Mouse (Mus musculus): ENCODE measurements around the gene Rpa1.
"Not testable (repeated sequence)": the region's sequence is repeated elsewhere in the genome, so short reads cannot be mapped to it uniquely, and the experiment has no call there.

The Rpa1 gene

DNA sequence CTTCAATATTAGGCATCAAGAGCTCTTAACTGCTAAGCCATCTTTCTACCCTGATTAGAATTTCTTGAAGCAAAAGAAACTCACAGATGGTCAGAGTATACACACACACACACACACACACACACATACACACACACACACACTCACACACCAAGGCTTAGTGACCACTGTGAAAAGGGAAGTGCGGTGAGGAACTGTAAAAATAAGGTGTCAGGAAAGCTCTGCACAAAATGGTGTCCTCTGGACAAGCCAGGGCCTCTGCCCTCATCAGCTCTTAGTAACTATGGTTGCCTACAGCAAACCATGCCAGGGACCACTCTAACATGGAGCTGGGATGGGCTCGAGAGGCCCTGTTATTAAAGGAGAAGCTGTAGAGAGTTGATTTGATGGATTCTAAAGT, 23.7 kb downstream of the Rpa1 start:
- in situ Hi-C loops (cut with MboI, MseI), result no loop called here

DNA sequence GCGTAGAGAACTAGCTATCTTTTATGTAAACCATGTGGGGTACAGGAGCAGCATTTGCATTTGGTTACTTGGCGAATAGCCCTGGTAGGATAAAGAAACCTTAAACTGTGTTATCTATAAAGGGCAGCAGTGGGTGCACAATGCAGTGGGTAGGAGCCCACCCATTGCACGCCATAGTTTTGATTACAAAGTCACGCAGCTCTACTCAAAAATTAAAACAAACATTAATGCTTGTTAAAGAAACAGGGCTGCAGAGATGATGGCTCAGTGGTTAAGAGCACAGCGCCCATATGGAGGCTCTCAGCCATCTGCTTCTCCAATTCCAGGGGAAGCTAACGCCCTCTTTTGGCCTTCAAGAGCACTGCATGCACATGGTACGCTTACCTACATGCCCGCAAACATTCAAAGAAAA, 24.8 kb downstream of the Rpa1 start:
- in situ Hi-C loops (cut with MboI, MseI), result no loop called here

DNA sequence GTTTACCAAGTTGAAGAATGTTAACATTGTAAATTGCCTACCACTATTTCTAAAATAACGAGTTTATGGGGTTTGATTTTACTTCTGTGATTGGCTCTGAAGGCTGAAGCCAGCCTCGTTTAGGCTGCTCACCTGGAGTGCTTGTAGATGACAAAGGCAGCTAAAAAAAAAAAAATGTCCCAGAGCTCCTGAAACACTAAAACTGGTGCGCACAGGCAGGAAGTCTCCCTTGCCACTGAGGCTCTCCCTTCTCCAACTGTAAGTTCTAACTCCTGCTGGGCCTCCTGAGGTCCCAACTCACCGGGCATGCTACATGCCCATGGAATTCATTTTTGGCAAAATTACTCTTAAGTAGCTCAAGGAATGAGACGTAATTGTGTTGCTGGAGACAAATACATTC, 28.9 kb downstream of the Rpa1 start:
- in situ Hi-C loops (cut with MboI, MseI), result no loop called here

DNA sequence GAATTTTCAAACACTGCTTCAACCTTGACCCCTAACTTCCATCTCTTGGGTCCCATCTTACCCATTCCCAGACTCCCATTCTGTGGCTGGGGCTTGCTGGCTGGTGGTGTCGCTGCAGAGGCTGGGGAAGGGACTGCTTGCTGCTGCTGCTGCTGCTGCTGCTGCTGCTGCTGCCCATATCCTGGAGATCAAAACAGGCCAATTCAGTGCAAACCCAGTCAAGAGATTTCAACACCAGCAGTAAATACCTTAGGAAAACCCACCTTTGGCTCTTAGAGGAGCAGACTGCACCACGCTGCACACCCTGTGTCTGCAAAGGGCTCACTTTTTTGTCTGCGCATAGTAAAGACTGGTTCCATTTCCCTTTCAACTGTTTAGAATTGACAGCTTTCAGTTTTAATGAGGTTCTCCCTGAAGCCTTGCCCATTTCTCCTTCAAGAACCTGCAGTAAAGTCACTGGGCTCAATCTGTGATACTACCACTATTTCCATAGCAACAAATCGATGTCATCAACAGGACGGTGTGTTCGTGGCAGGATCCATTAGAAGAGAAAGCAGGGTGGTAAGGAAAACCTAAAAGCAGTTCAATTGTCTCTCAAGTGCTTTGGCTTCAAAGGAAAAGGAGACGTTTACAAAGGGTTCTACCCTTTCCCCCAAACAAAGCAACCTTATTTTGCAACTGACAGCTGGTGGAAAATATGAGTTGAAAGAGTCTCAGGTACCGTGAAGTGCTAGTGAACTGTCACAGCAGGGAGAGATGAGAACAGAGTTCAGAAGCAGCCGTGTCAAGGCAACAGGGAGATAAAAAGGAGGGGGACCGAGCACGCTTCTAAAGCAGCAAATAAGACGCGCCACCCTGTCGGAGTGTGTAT, 29.5 kb downstream of the Rpa1 start:
- in situ Hi-C loops (cut with MboI, MseI), result no loop called here

DNA sequence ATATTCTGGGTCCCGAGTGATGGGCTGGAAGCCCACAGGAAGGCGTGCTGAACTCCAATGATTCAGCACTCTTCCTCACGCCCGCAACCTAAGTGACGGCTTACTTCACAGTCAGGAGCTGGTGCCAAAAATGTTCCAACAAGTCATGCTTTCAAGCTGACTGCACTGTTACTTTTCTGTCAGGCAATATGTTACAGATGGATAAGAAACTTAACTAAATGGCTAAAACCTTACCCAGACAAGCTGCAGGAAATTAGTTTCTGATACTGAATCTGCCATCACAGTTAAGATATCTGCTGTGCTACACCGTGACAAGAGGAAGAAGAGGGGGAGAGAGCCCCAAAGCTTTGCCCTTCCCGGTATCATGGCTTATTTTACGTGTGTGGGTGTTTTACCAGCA, 34.3 kb downstream of the Rpa1 start:
- in situ Hi-C loops (cut with MboI, MseI), result no loop called here

DNA sequence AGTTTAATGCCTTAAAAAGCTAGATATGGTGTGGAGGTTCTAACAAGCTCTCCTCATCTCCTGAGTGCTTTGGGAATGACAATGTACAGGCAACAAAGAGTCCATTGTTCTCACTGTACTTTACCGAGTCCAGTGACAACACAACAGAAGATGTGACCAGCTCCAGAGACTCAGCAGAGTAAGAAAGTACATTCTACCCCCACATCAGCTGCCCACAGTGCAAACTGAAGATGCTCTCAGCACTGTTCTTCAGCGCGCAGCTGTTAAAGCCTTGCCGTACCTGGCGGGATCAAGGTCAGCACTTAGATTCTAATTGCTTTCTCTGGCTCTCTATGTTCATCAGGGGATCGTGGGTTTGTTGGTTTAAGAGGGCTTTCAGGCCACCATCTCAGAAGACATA, 36.4 kb downstream of the Rpa1 start:
- in situ Hi-C loops (cut with MboI, MseI), result no loop called here

DNA sequence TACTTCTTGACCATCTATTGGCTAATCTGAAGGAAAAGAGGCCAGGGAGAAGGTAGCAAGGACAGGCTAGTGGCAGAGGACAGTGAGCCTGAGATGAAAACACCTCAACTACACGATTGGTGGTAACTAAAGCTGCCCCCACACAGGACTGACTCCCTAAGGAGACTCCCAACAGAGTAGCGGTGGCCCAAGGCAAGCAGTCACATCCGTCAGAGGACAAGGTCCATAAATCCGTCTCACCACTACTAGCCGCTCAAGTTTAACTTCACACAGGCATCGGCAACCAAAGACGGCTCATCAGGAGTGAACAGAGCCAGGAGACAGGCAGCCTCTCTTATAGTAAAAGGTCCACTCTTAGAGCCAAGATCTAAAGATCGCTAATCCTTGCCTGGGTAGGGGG, 37.3 kb downstream of the Rpa1 start:
- in situ Hi-C loops (cut with MboI, MseI), result no loop called here

DNA sequence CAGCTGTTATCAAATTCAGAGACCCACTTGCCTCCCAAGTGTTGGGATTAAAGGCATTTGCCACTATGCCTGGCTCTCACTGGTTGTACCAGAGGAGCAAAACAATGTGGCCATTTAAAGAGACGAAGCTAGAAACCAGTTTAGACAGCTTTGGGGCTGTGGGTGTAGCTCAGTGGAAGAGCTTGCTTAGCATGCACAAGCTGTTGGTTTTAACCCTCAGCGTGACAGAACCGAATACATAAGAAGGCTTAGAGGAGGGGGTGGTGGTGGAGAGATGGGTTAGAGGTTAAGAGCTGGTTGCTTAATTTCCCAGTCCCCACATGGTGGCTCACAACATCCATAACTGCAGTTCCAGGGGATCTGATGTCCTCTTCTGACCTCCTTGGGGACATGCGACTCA, 39.5 kb downstream of the Rpa1 start:
- in situ Hi-C loops (cut with MboI, MseI), result no loop called here

DNA sequence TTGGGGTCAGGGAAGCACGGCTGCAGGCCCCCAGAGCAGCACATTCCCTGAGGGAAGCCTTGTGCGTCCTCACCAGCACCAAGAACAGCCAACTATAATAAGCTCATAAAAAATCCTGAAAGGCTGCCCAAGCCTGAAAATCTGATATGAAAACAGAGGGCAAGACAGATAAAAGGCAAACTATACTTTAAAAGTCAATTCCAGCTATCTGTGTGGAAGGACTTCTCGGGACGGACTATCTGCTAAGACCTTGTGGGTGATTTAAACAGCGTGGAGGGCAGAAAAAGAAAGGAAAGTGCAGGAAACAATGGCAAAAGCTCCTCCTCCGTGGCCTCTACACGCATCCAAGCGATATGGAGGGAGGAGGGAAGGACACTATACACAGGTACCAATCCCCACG, 43.3 kb downstream of the Rpa1 start:
- in situ Hi-C loops (cut with MboI, MseI), result no loop called here

DNA sequence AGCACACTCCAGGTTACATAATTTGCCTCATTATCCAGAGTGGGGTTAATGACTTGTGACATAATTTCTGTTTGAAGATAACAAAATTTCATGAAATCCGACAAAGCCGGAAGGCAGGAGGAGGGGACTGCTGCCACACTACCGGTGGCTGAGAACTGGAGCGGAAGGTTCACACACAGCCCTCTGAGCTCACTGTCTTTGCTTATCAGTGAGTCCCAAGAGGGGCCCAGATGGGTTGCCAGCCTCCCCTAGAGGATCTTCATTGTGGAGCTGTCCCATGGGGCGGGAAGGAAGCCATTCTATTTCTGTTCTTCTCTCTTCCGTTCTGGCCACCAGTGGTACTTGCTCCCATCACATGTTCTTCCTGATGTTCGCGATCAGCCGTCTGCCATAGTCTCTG, 47.2 kb downstream of the Rpa1 start:
- in situ Hi-C loops (cut with MboI, MseI), result no loop called here

DNA sequence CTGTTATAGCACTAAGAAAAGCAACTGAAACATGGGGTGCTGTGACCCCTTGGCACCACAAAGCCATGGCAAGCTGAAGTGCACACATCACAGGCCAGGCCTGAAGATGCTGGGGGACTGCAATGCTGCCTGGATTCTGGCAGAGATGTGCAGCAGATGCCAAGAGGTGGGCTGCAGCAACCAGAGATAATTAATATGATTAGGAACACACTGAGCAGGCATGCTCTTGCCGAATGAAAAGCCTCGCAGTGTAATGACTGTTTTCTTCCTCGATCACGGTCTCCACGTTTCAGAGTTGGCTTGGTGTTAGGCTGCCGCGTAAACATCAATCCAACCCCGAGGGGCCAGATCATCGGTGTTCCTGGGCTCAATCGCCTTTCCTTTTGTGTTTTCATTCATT, 48.3 kb downstream of the Rpa1 start:
- in situ Hi-C loops (cut with MboI, MseI), result no loop called here

DNA sequence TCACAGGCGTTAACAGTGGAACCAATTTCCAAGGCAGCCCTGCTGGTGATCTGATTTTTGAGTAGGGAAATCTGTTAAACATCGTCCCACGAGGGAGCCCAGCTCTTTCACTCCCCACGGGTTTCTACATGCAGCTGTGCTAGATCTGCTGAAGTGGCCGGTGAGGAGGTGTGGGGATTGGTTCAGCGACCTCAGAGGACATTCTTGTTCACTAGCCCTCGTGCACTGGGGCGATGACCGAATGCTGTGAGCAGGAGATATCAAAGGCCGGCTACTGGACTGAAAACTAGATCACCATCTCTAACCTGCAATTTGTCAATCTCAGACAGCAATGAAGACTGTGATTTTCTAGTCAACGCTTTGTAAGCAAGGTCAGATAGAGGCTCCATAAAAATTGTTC, 49.6 kb downstream of the Rpa1 start:
- in situ Hi-C loops (cut with MboI, MseI), result no loop called here

DNA sequence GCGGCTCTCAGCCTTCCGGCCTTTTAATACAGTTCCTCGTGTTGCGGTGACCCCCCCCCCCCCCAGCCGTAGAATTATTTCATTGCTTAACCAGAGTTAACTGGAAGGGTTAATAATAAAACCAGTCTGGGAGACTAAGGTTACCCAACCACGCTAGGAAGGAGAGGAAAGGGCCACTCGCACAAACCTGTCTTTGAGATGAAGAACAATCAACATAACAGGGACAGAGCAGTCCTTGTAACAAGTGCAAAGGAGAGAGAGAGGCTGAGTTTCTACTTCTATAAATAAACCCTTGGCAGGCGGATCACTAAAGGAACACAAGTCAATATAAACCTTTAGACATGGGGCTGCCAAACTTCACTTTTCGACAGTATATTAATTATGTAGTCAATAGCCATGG, 50.5 kb downstream of the Rpa1 start:
- in situ Hi-C loops (cut with MboI, MseI), result no loop called here

DNA sequence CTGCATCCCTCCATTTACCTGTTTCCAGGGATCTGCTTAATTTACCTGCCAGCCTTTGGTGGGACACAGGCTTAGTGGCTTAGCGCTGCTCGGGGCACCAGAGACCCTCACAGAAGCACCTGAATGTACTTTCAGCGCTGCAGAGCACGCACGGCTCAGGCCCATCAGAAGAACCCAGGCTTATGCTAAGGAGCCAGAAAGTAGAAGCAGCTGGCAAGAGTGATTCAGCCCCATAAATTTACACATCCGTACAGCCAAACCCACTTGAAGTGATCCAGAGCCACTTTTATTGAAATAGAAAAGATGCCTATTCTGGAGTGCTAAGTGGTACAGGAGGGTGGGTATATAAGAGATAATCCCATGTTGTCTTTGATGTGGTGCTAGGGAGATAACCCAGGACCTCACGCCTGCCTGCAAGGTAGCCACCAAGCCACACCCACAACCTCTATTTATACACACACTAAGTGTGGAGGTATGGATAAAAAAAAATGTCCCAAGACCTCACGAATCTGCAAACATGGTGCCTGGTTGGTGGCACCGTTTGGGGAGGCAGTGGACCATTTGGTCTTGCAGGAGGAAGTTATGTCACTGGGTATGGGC, 51.6 kb downstream of the Rpa1 start:
- in situ Hi-C loops (cut with MboI, MseI), result no loop called here

DNA sequence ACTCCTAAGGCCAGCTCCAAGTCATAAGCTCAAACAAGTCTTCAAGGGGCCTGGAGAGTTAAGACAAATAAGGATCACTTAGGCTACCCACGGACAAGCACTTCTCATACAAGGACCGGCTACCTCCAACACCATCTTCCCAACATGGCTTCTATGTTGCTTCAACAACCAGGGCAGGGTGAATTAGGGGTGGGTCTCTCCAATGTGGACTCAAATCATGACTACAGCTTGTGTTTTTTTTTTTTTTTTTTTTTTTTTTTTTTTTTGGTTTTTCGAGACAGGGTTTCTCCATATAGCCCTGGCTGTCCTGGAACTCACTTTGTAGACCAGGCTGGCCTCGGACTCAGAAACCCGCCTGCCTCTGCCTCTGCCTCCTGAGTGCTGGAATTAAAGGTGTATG, 52.6 kb downstream of the Rpa1 start:
- in situ Hi-C loops (cut with MboI, MseI), result not testable (repeated sequence)

DNA sequence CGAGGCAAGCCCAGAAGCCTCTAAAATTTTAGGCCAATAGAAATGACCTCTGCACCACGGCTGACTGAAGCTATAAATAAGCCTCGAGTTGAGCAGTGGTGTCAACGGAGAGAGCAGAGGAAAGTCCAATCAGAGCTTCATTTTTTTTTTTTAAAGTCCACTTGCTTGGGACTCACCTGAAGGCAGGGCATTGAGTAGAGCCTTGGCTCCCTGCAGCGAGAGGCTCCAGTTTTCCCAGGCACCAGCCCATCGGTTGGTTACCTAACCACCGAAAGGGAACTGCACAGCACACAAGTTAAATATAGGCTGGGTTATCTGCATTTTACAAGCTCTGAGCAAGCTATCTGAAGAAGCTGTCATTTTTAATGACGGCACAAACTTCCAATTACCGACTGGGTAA, 53.3 kb downstream of the Rpa1 start:
- in situ Hi-C loops (cut with MboI, MseI), result no loop called here

DNA sequence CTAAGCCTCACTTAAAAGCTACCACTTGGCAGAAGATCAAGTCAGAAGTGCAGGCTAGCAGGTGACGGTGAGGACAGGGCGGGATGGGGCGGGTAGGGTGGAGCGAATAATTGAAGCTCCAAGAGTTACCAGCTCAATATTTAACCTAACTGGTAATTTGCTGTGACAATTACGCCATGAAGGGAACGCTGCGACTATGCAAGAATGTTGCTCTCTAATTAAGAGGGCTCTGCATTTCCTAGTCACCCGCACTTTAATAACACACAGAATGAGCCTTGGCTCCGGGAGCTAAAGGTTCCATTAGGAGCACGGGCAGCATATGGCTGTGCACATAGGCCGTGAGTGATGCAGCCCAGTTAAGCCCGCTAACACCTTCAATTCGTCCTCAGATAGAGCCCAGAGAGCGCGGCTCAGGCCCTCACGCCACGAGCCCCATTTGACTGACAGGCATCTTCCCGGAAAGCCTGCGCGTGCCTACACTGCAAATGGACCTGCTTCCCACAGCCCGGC, 54.2 kb downstream of the Rpa1 start:
- in situ Hi-C loops (cut with MboI, MseI), result no loop called here

DNA sequence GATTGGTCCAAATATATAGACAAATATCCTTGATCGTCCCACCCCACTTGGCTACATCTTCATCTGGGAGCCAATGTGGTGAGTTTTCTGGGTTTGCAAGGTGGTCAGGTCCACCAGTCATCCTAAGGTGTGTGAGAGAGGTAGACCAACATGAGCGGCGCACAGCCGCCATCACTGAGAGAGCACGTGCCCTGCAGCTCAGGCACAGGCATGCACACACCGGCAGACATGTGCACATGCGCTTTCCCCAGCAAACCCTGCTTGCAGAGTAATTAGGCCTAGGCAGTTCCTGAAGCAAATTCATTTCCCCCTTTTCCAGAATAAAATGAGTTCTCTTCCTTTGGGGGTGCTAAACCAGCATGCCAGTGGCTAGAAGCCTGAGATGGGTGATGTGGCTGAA, 55.8 kb downstream of the Rpa1 start:
- in situ Hi-C loops (cut with MboI, MseI), result no loop called here

DNA sequence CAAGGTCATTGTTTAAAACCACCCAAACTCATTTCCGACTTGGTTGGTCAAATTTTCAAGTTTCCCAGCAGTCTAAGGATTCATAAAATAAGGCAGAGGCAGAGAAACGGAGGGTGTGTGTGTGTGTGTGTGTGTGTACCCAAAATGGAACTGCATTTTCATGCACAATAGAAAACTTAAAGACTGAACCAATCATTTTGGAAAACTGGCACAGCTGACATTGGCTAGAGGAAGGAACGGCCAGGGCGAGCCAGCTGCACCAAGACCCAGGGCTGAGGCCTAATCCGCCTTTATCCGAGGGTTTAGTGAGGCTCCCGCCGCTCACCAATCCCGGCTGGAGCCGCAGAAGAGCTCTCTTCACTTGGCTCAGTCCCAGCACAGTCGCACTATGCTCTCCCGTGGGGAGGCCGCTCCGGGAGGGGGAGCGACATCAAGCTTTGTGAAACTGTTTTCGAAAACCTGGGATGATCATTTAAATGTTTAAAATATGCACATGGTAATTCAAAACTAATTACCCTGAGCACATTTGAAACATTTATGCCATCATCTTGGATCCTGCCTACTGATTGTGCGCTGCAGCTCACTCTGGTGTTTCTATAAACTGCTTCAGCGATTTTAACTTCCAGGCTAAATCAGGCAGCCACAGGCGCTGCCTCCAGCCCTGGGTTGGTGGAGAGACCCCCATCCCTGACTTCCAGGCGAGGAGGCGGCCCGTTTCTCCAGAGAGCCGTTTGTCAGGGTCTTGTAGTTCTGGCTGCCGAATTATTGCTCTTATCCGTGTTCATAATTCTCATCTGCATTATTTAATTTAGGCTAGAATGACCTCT, 56.5 kb downstream of the Rpa1 start:
- in situ Hi-C loops (cut with MboI, MseI), result no loop called here

DNA sequence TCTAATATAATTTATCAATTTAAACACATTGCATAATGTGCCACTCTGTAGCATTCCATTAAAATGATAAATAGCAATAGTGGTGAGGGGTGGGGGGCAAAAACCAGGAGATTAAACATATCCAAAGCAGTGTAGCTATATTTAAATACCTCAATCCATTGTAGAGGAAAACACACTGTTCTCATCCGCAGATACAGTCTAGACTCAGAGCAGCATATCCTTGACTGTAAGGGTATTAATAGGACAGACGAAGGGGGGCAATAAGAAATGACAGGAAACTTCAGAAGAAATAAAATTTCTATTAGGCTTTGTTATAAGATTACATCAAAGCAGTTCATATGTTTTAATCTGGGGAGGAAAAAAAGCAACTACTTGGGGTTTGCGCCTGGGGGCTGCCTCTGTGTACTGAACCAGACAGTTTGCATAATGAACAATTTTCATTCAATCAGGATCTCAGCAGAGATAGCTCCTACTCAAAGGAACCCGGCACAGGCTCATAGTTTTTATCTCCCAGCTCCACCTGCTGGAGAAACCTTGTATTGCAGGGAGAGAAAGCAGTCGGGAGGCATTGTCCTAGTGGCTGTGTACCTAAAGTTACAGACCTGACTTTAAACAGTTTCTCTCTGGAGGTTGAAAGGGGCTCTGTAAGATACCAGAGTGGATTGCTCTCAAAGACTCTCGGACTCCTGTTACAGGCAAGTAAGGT, 57.4 kb downstream of the Rpa1 start:
- in situ Hi-C loops (cut with MboI, MseI), result no loop called here

DNA sequence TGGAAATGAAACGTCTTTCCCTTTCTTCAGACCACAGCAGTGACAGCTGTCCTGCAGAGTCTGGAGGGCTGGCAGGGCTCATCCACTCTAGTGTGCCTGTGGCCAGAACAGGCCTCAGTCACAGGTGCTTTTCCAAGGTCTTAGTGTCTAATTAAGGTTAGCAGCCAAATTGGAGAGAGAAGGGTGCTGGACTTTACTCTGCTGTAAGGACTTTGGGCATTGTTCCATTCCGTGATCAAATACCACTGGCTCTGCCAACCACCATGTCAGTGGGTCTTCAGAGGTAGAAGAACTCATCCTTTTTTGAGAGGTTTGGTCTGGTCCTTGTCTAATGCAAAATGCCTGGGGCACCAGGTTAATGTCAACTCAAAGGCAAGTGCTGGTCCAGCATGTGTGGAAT, 59.0 kb downstream of the Rpa1 start:
- in situ Hi-C loops (cut with MboI, MseI), result loop anchor here (5.0 kb wide), 1 partner anchor 107 kb away; no protein-coding TSS in a partner anchor

DNA sequence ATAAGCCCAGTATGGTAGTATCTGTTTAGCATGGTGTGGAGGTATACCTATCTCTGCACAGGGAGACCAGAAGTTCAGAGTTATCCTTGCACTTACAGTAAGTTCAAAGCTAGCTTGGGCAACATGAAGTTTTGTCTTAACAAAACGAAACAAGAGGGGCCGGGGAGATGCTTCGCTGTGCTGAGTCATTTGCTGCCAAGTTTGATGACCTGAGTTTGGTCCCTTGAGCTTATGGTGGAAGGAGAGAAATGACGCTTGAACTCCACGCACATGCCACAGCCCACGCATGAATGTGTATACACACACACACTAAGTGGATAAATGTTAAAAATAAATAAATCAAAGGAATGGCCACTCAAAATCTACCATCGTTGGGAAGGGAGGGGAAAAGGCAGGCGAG, 59.6 kb downstream of the Rpa1 start:
- in situ Hi-C loops (cut with MboI, MseI), result loop anchor here (5.0 kb wide), 1 partner anchor 106 kb away; no protein-coding TSS in a partner anchor
